Mouse (Mus musculus) ES-Bruce4 (cell line): ENCODE data around the gene Slbp. TPM values are rescaled to one million over a fixed set of nuclear protein-coding genes. Genes with fewer than 3 reads are reported as not detected.

Experiments
- H3K27ac ChIP-seq: 2 replicates; pipeline ENCODE4 v1.5.1; 2012; ENCODE audit warnings: low read length, inconsistent platforms; ENCODE audit not compliant: insufficient read depth
- H3K27me3 ChIP-seq: 2 replicates; pipeline ENCODE4 v1.6.1; 2012; ENCODE audit warnings: mild to moderate bottlenecking, low read length, inconsistent platforms; ENCODE audit not compliant: control insufficient read depth, poor library complexity, insufficient read depth, severe bottlenecking
- H3K36me3 ChIP-seq: 2 replicates; pipeline ENCODE4 v1.6.1; 2012; ENCODE audit warnings: inconsistent platforms, mild to moderate bottlenecking, low read length, moderate library complexity; ENCODE audit not compliant: control insufficient read depth, poor library complexity, insufficient read depth, severe bottlenecking
- H3K4me1 ChIP-seq: one replicate; pipeline ENCODE4 v1.8.1; 2011; ENCODE audit warnings: low read length; ENCODE audit not compliant: control insufficient read depth, insufficient read depth
- H3K4me3 ChIP-seq: 2 replicates; pipeline ENCODE4 v1.5.1; 2011; ENCODE audit warnings: low read depth, mild to moderate bottlenecking, low read length
- H3K9ac ChIP-seq: 2 replicates; pipeline ENCODE4 v1.6.1; 2012; ENCODE audit warnings: low read depth, mild to moderate bottlenecking, inconsistent platforms; ENCODE audit not compliant: poor library complexity, severe bottlenecking
- H3K9me3 ChIP-seq: replicated peaks from 2 replicates; pipeline ENCODE4 v1.6.1; 2012; ENCODE audit warnings: mild to moderate bottlenecking, low read length, inconsistent platforms; ENCODE audit not compliant: control insufficient read depth, poor library complexity, insufficient read depth, severe bottlenecking
- CTCF ChIP-seq: IDR thresholded peaks from one replicate; pipeline ENCODE4 v1.8.1; 2011; ENCODE audit warnings: low read depth, low read length
- EP300 ChIP-seq: IDR thresholded peaks from 2 replicates; pipeline ENCODE4 v1.6.1; 2011; ENCODE audit warnings: low read depth, low read length; ENCODE audit not compliant: insufficient read depth
- POLR2A ChIP-seq: IDR thresholded peaks from one replicate; pipeline ENCODE4 v1.8.1; 2011; ENCODE audit warnings: low read length; ENCODE audit not compliant: insufficient read depth
- polyA plus RNA-seq: library from polyadenylated mRNA; stranded (reverse); fragments of >200 nt; gene quantifications from 2 replicates; pipeline ENCODE4 v1.2.4, GENCODE M21; 2011; ENCODE audit warnings: low read depth; ENCODE audit not compliant: missing spikeins, insufficient read depth, insufficient read length

Gene Slbp
- polyA plus RNA-seq, 1 experiment, result 121 TPM

- Histone ChIP-seq H3K27ac (no peak overlapping the region), H3K27me3 (no peaks in the 10 kb centered on the region), H3K36me3 (peaks cover 5% of the 10 kb centered on the region; the same call in 1 of the 2 replicates), H3K4me1 (peaks cover 5% of the 10 kb centered on the region), H3K9ac (no peak overlapping the region), H3K4me3 (no peak overlapping the region), H3K9me3 (no peaks in the 10 kb centered on the region)
- TF ChIP-seq POLR2A, result no peak
- no peak for TF ChIP-seq CTCF
- TF ChIP-seq EP300, result no peak
Observed at GRCm38 (mm10) chr5:33614391-33614790, 38.0 kb downstream of the Slbp start.

GRCm38 (mm10) chr5:33611795-33612194 is 40.6 kb downstream of the Slbp start:
- Histone ChIP-seq H3K4me1 (peaks cover 2% of the 10 kb centered on the region), H3K4me3 (no peak overlapping the region), H3K9ac (no peak overlapping the region), H3K27ac (no peak overlapping the region), H3K9me3 (no peaks in the 10 kb centered on the region), H3K36me3 (peaks cover 5% of the 10 kb centered on the region; the same call in 1 of the 2 replicates), H3K27me3 (no peaks in the 10 kb centered on the region)
- TF ChIP-seq CTCF (no peak), EP300 (no peak), POLR2A (no peak)

- Histone ChIP-seq H3K9ac (no peak overlapping the region), H3K27me3 (no peaks in the 10 kb centered on the region), H3K4me1 (no peaks in the 10 kb centered on the region), H3K9me3 (no peaks in the 10 kb centered on the region), H3K27ac (no peak overlapping the region), H3K4me3 (no peak overlapping the region), H3K36me3 (peaks cover 2% of the 10 kb centered on the region; the same call in 1 of the 2 replicates)
- TF ChIP-seq POLR2A (no peak), CTCF (no peak), EP300 (no peak)
Observed at GRCm38 (mm10) chr5:33609226-33609625, 43.1 kb downstream of the Slbp start.

GRCm38 (mm10) chr5:33607434-33607833 is 44.9 kb downstream of the Slbp start:
- Histone ChIP-seq H3K4me1 (no peaks in the 10 kb centered on the region), H3K9ac (no peak overlapping the region), H3K27ac (no peak overlapping the region), H3K4me3 (no peak overlapping the region), H3K27me3 (no peaks in the 10 kb centered on the region), H3K36me3 (no peaks in the 10 kb centered on the region; the same call in 1 of the 2 replicates), H3K9me3 (no peaks in the 10 kb centered on the region)
- TF ChIP-seq EP300, result no peak
- TF ChIP-seq CTCF, result no peak
- TF ChIP-seq POLR2A, result no peak

GRCm38 (mm10) chr5:33606631-33607030 is 45.7 kb downstream of the Slbp start:
- Histone ChIP-seq H3K9ac (no peak overlapping the region), H3K36me3 (no peaks in the 10 kb centered on the region; the same call in 1 of the 2 replicates), H3K9me3 (no peaks in the 10 kb centered on the region), H3K27me3 (no peaks in the 10 kb centered on the region), H3K27ac (no peak overlapping the region), H3K4me1 (no peaks in the 10 kb centered on the region), H3K4me3 (no peak overlapping the region)
- TF ChIP-seq CTCF (no peak), POLR2A (no peak), EP300 (no peak)

GRCm38 (mm10) chr5:33605314-33605713 is 47.1 kb downstream of the Slbp start:
- no peaks in the 10 kb centered on the region for H3K4me1 ChIP-seq
- no peak overlapping the region for H3K27ac ChIP-seq
- TF ChIP-seq EP300 (no peak), CTCF (no peak)
- no peak overlapping the region for H3K4me3 ChIP-seq
- H3K9ac ChIP-seq, result no peak overlapping the region
- H3K27me3 ChIP-seq, result no peaks in the 10 kb centered on the region
- H3K36me3 ChIP-seq, result no peaks in the 10 kb centered on the region; the same call in 1 of the 2 replicates
- no peaks in the 10 kb centered on the region for H3K9me3 ChIP-seq
